ENCODE assay signal across 8 mouse cellular contexts in the genomic region with DNA sequence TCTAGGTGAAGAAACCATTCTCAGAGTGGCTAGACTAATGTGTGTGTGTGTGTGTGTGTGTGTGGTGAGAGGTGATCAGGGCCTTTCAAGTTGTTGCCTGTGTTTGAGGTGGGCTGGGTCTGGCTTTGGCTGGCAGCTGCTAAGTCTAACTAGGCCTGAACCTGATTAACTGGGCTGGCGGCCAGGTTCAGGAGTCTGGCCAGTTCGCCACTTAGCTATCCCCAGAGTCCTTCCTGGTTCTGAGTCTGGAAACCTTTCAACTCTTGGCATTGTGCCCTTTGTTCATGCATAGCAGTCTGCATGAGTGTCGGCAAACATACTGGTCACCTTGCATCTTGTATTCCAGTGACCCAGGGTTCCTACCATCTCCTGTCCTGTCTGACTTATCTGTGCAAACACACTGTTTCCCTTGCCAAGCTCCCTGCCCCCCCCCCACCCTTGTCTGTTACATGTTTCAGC. TPM values are rescaled to one million over a fixed set of nuclear protein-coding genes. Genes with fewer than 3 reads are reported as not detected.
DNase-seq lines count a peak whose midpoint lies in the region; ATAC-seq and TF ChIP-seq lines count a peak whose summit lies in the region.

No protein-coding gene starts in this region.

- H3K27ac ChIP-seq in hindbrain, embryonic 14.5 days = no peak overlapping the region
- H3K27ac ChIP-seq in hindbrain, embryonic 10.5 days = no peak overlapping the region
- peak overlapping the region; percentile 21 for H3K27ac ChIP-seq in kidney, postnatal 0 days
- no peak overlapping the region for H3K27ac ChIP-seq in midbrain, embryonic 15.5 days

- H3K36me3 ChIP-seq in hindbrain, embryonic 14.5 days (replicated peaks; ENCODE audit: control insufficient read depth, insufficient read depth) = no peaks in the 10 kb centered on the region
- no peaks in the 10 kb centered on the region for H3K36me3 ChIP-seq in hindbrain, embryonic 10.5 days
- H3K36me3 ChIP-seq in kidney, postnatal 0 days (ENCODE audit: insufficient read depth, low read length) = no peaks in the 10 kb centered on the region
- H3K36me3 ChIP-seq in midbrain, embryonic 15.5 days (replicated peaks) = no peaks in the 10 kb centered on the region

- 68% methylated on average over 3 of the region's 3 CpGs for whole genome bisulfite sequencing in hindbrain, embryonic 14.5 days
- WGBS in hindbrain, embryonic 10.5 days = 72% methylated on average over 3 of the region's 3 CpGs
- 44% methylated on average over 3 of the region's 3 CpGs for WGBS in kidney, postnatal 0 days
- 65% methylated on average over 3 of the region's 3 CpGs for WGBS in midbrain, embryonic 15.5 days

- H3K4me1 ChIP-seq in hindbrain, embryonic 14.5 days (replicated peaks; ENCODE audit: control insufficient read depth, insufficient read depth, low read length) = no peaks in the 10 kb centered on the region
- no peaks in the 10 kb centered on the region for H3K4me1 ChIP-seq in hindbrain, embryonic 10.5 days (replicated peaks)
- no peaks in the 10 kb centered on the region for H3K4me1 ChIP-seq in kidney, postnatal 0 days (replicated peaks; ENCODE audit: insufficient read depth, low read length)
- H3K4me1 ChIP-seq in midbrain, embryonic 15.5 days = no peaks in the 10 kb centered on the region

- DNase-seq in hindbrain, embryonic 14.5 days (ENCODE audit: low spot score) = peak; percentile 68
- DNase-seq in hindbrain, embryonic 10.5 days (ENCODE audit: low spot score) = no peak
- peak; percentile 75 to 77 for DNase-seq in cerebellum, adult 18-20 months
- peak; percentile 79 to 86 for DNase-seq in heart, adult 9 months (ENCODE audit: low spot score in 2 of 2)
- peak; percentile 62 for DNase-seq in kidney, postnatal 0 days (ENCODE audit: low spot score)
- no peak for DNase-seq in c-Kit-positive CD71-positive TER-119-positive erythroid progenitor cells, embryonic 14.5 days (ENCODE audit: low spot score)
- DNase-seq in spleen, adult 12 weeks (ENCODE audit: low spot score) = no peak

- H3K9ac ChIP-seq in hindbrain, embryonic 14.5 days = no peak overlapping the region
- no peak overlapping the region for H3K9ac ChIP-seq in kidney, postnatal 0 days (ENCODE audit: low read depth, low read length)
- no peak overlapping the region for H3K9ac ChIP-seq in midbrain, embryonic 15.5 days

- H3K4me3 ChIP-seq in hindbrain, embryonic 14.5 days (replicated peaks; ENCODE audit: low read length) = no peak overlapping the region
- no peak overlapping the region for H3K4me3 ChIP-seq in hindbrain, embryonic 10.5 days
- no peak overlapping the region for H3K4me3 ChIP-seq in kidney, postnatal 0 days (replicated peaks; ENCODE audit: low read depth, low read length)
- no peak overlapping the region for H3K4me3 ChIP-seq in midbrain, embryonic 15.5 days

- H3K4me2 ChIP-seq in hindbrain, embryonic 14.5 days (replicated peaks) = no peak overlapping the region
- no peak overlapping the region for H3K4me2 ChIP-seq in kidney, postnatal 0 days (ENCODE audit: low read length)
- no peak overlapping the region for H3K4me2 ChIP-seq in midbrain, embryonic 15.5 days

- TF ChIP-seq CTCF in kidney, postnatal 0 days (IDR thresholded peaks at IDR 0.05; ENCODE audit: low read depth) = no peak

- H3K27me3 ChIP-seq in hindbrain, embryonic 14.5 days (ENCODE audit: control insufficient read depth, insufficient read depth, low read length) = no peaks in the 10 kb centered on the region
- H3K27me3 ChIP-seq in hindbrain, embryonic 10.5 days (ENCODE audit: insufficient read depth, poor library complexity, severe bottlenecking) = no peaks in the 10 kb centered on the region
- no peaks in the 10 kb centered on the region for H3K27me3 ChIP-seq in kidney, postnatal 0 days (ENCODE audit: insufficient read depth, low read length)
- no peaks in the 10 kb centered on the region for H3K27me3 ChIP-seq in midbrain, embryonic 15.5 days (replicated peaks)

- ATAC-seq in hindbrain, embryonic 14.5 days (ENCODE audit: low FRiP score) = peak; percentile 44; the same call in 1 of the 2 replicates
- peak; percentile 70 for ATAC-seq in kidney, postnatal 0 days (replicated peaks; ENCODE audit: low FRiP score, low read depth)
- peak; percentile 26; the same call in 1 of the 2 replicates for ATAC-seq in midbrain, embryonic 15.5 days (replicated peaks)

- no peaks in the 10 kb centered on the region for H3K9me3 ChIP-seq in hindbrain, embryonic 14.5 days (ENCODE audit: control insufficient read depth, low read length)
- no peaks in the 10 kb centered on the region for H3K9me3 ChIP-seq in hindbrain, embryonic 10.5 days
- no peaks in the 10 kb centered on the region for H3K9me3 ChIP-seq in kidney, postnatal 0 days (replicated peaks; ENCODE audit: low read length)
- H3K9me3 ChIP-seq in midbrain, embryonic 15.5 days = no peaks in the 10 kb centered on the region

RNA-seq across cellular contexts. Expression of a gene that starts 27.4 kb away (rescaled TPM):
- polyA plus RNA-seq in hindbrain, embryonic 14.5 days (2014; fragmentation: Nextera tagmentation; extraction: Ambion mirVana) = 9.0 and 9.7 TPM in 2 replicates
- polyA plus RNA-seq in hindbrain, embryonic 10.5 days (2016; fragmentation: Nextera tagmentation; extraction: Ambion mirVana) = 10.7 and 11.0 TPM in 2 replicates
- 23.7 and 26.4 TPM in 2 replicates for polyA plus RNA-seq in kidney, postnatal 0 days (2015; fragmentation: Nextera tagmentation; extraction: Ambion mirVana)
- 7.5 and 8.2 TPM in 2 replicates for polyA plus RNA-seq in midbrain, embryonic 15.5 days (2015; fragmentation: Nextera tagmentation; extraction: Ambion mirVana)

RNA-seq across cellular contexts. Expression of a gene that starts 52.5 kb away (rescaled TPM):
- polyA plus RNA-seq in hindbrain, embryonic 14.5 days (2014; fragmentation: Nextera tagmentation; extraction: Ambion mirVana) = 45.1 and 54.2 TPM in 2 replicates
- 20.4 and 23.4 TPM in 2 replicates for polyA plus RNA-seq in hindbrain, embryonic 10.5 days (2016; fragmentation: Nextera tagmentation; extraction: Ambion mirVana)
- 191 and 212 TPM in 2 replicates for polyA plus RNA-seq in kidney, postnatal 0 days (2015; fragmentation: Nextera tagmentation; extraction: Ambion mirVana)
- polyA plus RNA-seq in midbrain, embryonic 15.5 days (2015; fragmentation: Nextera tagmentation; extraction: Ambion mirVana) = 39.7 and 39.9 TPM in 2 replicates

Comparison
In these comparisons a context has a peak if more than half of its experiments do, and no peak if none do; other contexts are left out.
1. DNase-seq: peak in hindbrain, embryonic 14.5 days (single experiment), cerebellum, adult 18-20 months (2 of 2), heart, adult 9 months (2 of 2) and kidney, postnatal 0 days (single experiment); none in hindbrain, embryonic 10.5 days (single experiment), c-Kit-positive CD71-positive TER-119-positive erythroid progenitor cells, embryonic 14.5 days (single experiment) and spleen, adult 12 weeks (single experiment).
2. Peak in every context shown above with its lines, with median percentiles within 50 percentile points of each other: ATAC-seq.